9 mouse cellular contexts compared by ENCODE assay signal in the genomic region with DNA sequence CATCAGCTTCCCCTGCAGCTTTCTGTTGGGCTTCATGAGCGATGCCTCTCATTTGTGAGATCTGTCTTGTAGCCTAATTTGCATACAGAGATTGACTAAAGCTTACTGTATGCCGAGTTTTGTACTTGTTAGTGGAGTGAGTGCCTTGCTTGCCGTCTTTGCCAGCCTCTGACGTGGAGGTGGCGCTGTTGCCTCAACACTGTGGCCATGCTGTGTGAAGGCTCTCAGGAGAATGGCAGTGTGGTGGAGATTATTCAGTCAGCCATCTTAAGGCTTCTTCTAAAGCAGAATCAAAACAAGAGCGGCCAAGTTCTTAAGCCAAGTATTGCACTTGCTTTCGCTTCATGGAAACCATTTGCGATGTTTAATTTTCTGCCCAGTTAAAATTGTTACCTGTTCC. TPM values are rescaled to one million over a fixed set of nuclear protein-coding genes. Genes with fewer than 3 reads are reported as not detected.
DNase-seq lines count a peak whose midpoint lies in the region; ATAC-seq and TF ChIP-seq lines count a peak whose summit lies in the region.
"Had no signal": no experiment of that assay in that cellular context is flagged by ENCODE, and none has a peak within 500 bp of the region (broad histone marks: within the 10 kb centered on the region; RNA-seq: fewer than 3 reads in every experiment).

No protein-coding gene starts in this region.

- H3K4me1 ChIP-seq in lung, embryonic 14.5 days (ENCODE audit: insufficient read depth): no peaks in the 10 kb centered on the region
- peaks cover 21% of the 10 kb centered on the region for H3K4me1 ChIP-seq in hindbrain, embryonic 13.5 days (replicated peaks)
- H3K4me1 ChIP-seq in heart, embryonic 11.5 days (ENCODE audit: control insufficient read depth, insufficient read depth, low read length): no peaks in the 10 kb centered on the region
- H3K4me1 ChIP-seq in midbrain, embryonic 13.5 days (replicated peaks): peaks cover 15% of the 10 kb centered on the region; the same call in 1 of the 2 replicates
- H3K4me1 ChIP-seq: liver, embryonic 13.5 days had no signal

- H3K4me3 ChIP-seq in lung, embryonic 14.5 days (ENCODE audit: low read depth, low read length): no peak overlapping the region
- H3K4me3 ChIP-seq in hindbrain, embryonic 13.5 days: no peak overlapping the region
- H3K4me3 ChIP-seq in heart, embryonic 11.5 days (ENCODE audit: low read depth, low read length): no peak overlapping the region
- no peak overlapping the region for H3K4me3 ChIP-seq in midbrain, embryonic 13.5 days (replicated peaks)
- H3K4me3 ChIP-seq: liver, embryonic 13.5 days had no signal

- ATAC-seq in Patski: no peak
- no peak for ATAC-seq in lung, embryonic 14.5 days (ENCODE audit: insufficient read depth)
- no peak for ATAC-seq in hindbrain, embryonic 13.5 days (ENCODE audit: low FRiP score)
- no peak for ATAC-seq in heart, embryonic 11.5 days (replicated peaks; ENCODE audit: insufficient number of reproducible peaks, low FRiP score, low TSS enrichment)
- no peak for ATAC-seq in midbrain, embryonic 13.5 days

- WGBS in lung, embryonic 14.5 days: 80% methylated on average over 8 of the region's 8 CpGs
- 78% methylated on average over 8 of the region's 8 CpGs for WGBS in hindbrain, embryonic 13.5 days
- 81% methylated on average over 8 of the region's 8 CpGs for WGBS in heart, embryonic 11.5 days (ENCODE audit: insufficient replicate concordance)
- WGBS in midbrain, embryonic 13.5 days: 80% methylated on average over 8 of the region's 8 CpGs

- no peak overlapping the region for H3K4me2 ChIP-seq in lung, embryonic 14.5 days
- H3K4me2 ChIP-seq in hindbrain, embryonic 13.5 days: no peak overlapping the region
- H3K4me2 ChIP-seq in heart, embryonic 11.5 days: no peak overlapping the region
- no peak overlapping the region for H3K4me2 ChIP-seq in midbrain, embryonic 13.5 days (replicated peaks)
- H3K4me2 ChIP-seq: liver, embryonic 13.5 days had no signal

- H3K9me3 ChIP-seq in lung, embryonic 14.5 days (ENCODE audit: low read depth, low read length): no peaks in the 10 kb centered on the region
- no peaks in the 10 kb centered on the region for H3K9me3 ChIP-seq in hindbrain, embryonic 13.5 days
- no peaks in the 10 kb centered on the region for H3K9me3 ChIP-seq in heart, embryonic 11.5 days (replicated peaks; ENCODE audit: control insufficient read depth, low read length)
- no peaks in the 10 kb centered on the region for H3K9me3 ChIP-seq in midbrain, embryonic 13.5 days
- H3K9me3 ChIP-seq: liver, embryonic 13.5 days had no signal

- peak; percentile 60 for TF ChIP-seq CTCF in Patski (IDR thresholded peaks at IDR 0.05)
- TF ChIP-seq CTCF in lung, embryonic 14.5 days (IDR thresholded peaks at IDR 0.05; ENCODE audit: low read depth): peak; percentile 25; the same call in 1 of the 2 replicates

- no peaks in the 10 kb centered on the region for H3K27me3 ChIP-seq in Patski
- H3K27me3 ChIP-seq in lung, embryonic 14.5 days (ENCODE audit: insufficient read depth, low read length): no peaks in the 10 kb centered on the region
- no peaks in the 10 kb centered on the region for H3K27me3 ChIP-seq in hindbrain, embryonic 13.5 days
- no peaks in the 10 kb centered on the region for H3K27me3 ChIP-seq in heart, embryonic 11.5 days (ENCODE audit: control insufficient read depth, insufficient read depth, low read length)
- H3K27me3 ChIP-seq in midbrain, embryonic 13.5 days: no peaks in the 10 kb centered on the region
- H3K27me3 ChIP-seq: liver, embryonic 13.5 days had no signal

- peaks cover 65% of the 10 kb centered on the region for H3K36me3 ChIP-seq in lung, embryonic 14.5 days (ENCODE audit: insufficient read depth)
- H3K36me3 ChIP-seq in hindbrain, embryonic 13.5 days: peaks cover 40% of the 10 kb centered on the region
- peaks cover 19% of the 10 kb centered on the region for H3K36me3 ChIP-seq in heart, embryonic 11.5 days (ENCODE audit: control insufficient read depth, insufficient read depth, low read length)
- H3K36me3 ChIP-seq in midbrain, embryonic 13.5 days: peaks cover 40% of the 10 kb centered on the region

- no peak overlapping the region for H3K9ac ChIP-seq in lung, embryonic 14.5 days
- H3K9ac ChIP-seq in hindbrain, embryonic 13.5 days: no peak overlapping the region
- no peak overlapping the region for H3K9ac ChIP-seq in heart, embryonic 11.5 days (ENCODE audit: low read depth, low read length)
- H3K9ac ChIP-seq in midbrain, embryonic 13.5 days (replicated peaks): no peak overlapping the region
- H3K9ac ChIP-seq: liver, embryonic 13.5 days had no signal

- CTCF ChIA-PET in Patski (lab: Charles Lee): interaction anchor here (0.9 to 1.4 kb wide), 5 partner anchors 13 to 57 kb away, joined by 3 to 4 read pairs (median 3); no protein-coding TSS in a partner anchor

- H3K27ac ChIP-seq in lung, embryonic 14.5 days (ENCODE audit: low read depth): no peak overlapping the region
- H3K27ac ChIP-seq in hindbrain, embryonic 13.5 days: no peak overlapping the region
- H3K27ac ChIP-seq in heart, embryonic 11.5 days (ENCODE audit: low read depth, low read length): no peak overlapping the region
- no peak overlapping the region for H3K27ac ChIP-seq in midbrain, embryonic 13.5 days
- H3K27ac ChIP-seq: liver, embryonic 13.5 days had no signal

- DNase-seq in layer of hippocampus, adult 11-12 months (ENCODE audit: low spot score): peak; percentile 33
- no peak for DNase-seq in layer of hippocampus, adult 9-10 months (ENCODE audit: low spot score)
- DNase-seq in Patski (ENCODE audit: low read depth, low spot score): no peak
- DNase-seq in frontal cortex, postnatal 14 days (ENCODE audit: low spot score in 2 of 2): peak; percentile 26 to 41
- no peak for DNase-seq in lung, embryonic 14.5 days
- DNase-seq: liver, embryonic 13.5 days had no signal

- POLR2A ChIA-PET in Patski (lab: Charles Lee): no interaction called here

- in situ Hi-C loops in Patski (cut with MboI; ENCODE audit: low pct_unique_long_range_greater_than_20kb): no loop called here

RNA-seq across cellular contexts. Expression of gene Myh10, which starts 59.6 kb away (rescaled TPM):
- polyA plus RNA-seq in Patski (2021): 113 TPM
- 168 and 179 TPM in 2 replicates for polyA plus RNA-seq in lung, embryonic 14.5 days (2014; fragmentation: Nextera tagmentation; extraction: Ambion mirVana)
- polyA plus RNA-seq in hindbrain, embryonic 13.5 days (2015; fragmentation: Nextera tagmentation; extraction: Ambion mirVana): 93.4 and 98.3 TPM in 2 replicates
- polyA plus RNA-seq in heart, embryonic 11.5 days (2014; fragmentation: Nextera tagmentation; extraction: Ambion mirVana): 150 and 190 TPM in 2 replicates
- 109 TPM in 2 replicates for polyA plus RNA-seq in midbrain, embryonic 13.5 days (2015; fragmentation: Nextera tagmentation; extraction: Ambion mirVana)

Comparison
In these comparisons a context has a peak if more than half of its experiments do, and no peak if none do; other contexts are left out.
1. DNase-seq: peak in layer of hippocampus, adult 11-12 months (single experiment) and frontal cortex, postnatal 14 days (2 of 2); none in layer of hippocampus, adult 9-10 months (single experiment), Patski (single experiment) and lung, embryonic 14.5 days (single experiment).